Mouse (Mus musculus) adipocyte (in vitro differentiated cells): Measurements from ENCODE around the gene Gorab.

Experiments
- DNase-seq: peaks from one replicate; pipeline ENCODE4 v3.0.0-alpha.2; 2016; ENCODE audit warnings: low spot score

Gorab gene

GRCm38 (mm10) chr1:163403498-163404126, at the start of gene Gorab:
TSS of gene Gorab (minus strand) at chr1:163403669.
- DNase-seq, result peak; percentile 98

- peak; percentile 24 for DNase-seq
Measured at GRCm38 (mm10) chr1:163443832-163444231, 40.4 kb upstream of the Gorab start.

GRCm38 (mm10) chr1:163439002-163439401, 35.5 kb upstream of the Gorab start:
- no peak for DNase-seq

GRCm38 (mm10) chr1:163423467-163424014, 20.1 kb upstream of the Gorab start:
- DNase-seq, result no peak

GRCm38 (mm10) chr1:163417191-163417590, 13.7 kb upstream of the Gorab start:
- DNase-seq, result no peak

GRCm38 (mm10) chr1:163414200-163414599, 10.7 kb upstream of the Gorab start:
- DNase-seq, result no peak

- DNase-seq, result no peak
Measured at GRCm38 (mm10) chr1:163406203-163406602, 2.7 kb upstream of the Gorab start.

GRCm38 (mm10) chr1:163391321-163391720, 12.1 kb downstream of the Gorab start:
- DNase-seq, result no peak

- no peak for DNase-seq
Measured at GRCm38 (mm10) chr1:163390044-163390443, 13.4 kb downstream of the Gorab start.

GRCm38 (mm10) chr1:163386196-163386595, 17.3 kb downstream of the Gorab start:
- no peak for DNase-seq

GRCm38 (mm10) chr1:163383442-163384027, 19.9 kb downstream of the Gorab start:
- peak; percentile 37 for DNase-seq

- DNase-seq, result peak; percentile 62
Measured at GRCm38 (mm10) chr1:163382048-163382719, 21.3 kb downstream of the Gorab start.

- peak; percentile 33 for DNase-seq
Measured at GRCm38 (mm10) chr1:163380591-163380990, 22.9 kb downstream of the Gorab start.

GRCm38 (mm10) chr1:163380072-163380471, 23.4 kb downstream of the Gorab start:
- peak; percentile 86 for DNase-seq

- no peak for DNase-seq
Measured at GRCm38 (mm10) chr1:163377924-163378323, 25.5 kb downstream of the Gorab start.

- DNase-seq, result no peak
Measured at GRCm38 (mm10) chr1:163376818-163377581, 26.5 kb downstream of the Gorab start.

- no peak for DNase-seq
Measured at GRCm38 (mm10) chr1:163374455-163374854, 29.0 kb downstream of the Gorab start.

- DNase-seq, result peak; percentile 94
Measured at GRCm38 (mm10) chr1:163362202-163362601, 41.3 kb downstream of the Gorab start.

GRCm38 (mm10) chr1:163361376-163361775, 42.1 kb downstream of the Gorab start:
- DNase-seq, result peak; percentile 70

- DNase-seq, result peak; percentile 66
Measured at GRCm38 (mm10) chr1:163360796-163361195, 42.7 kb downstream of the Gorab start.

- peak; percentile 63 for DNase-seq
Measured at GRCm38 (mm10) chr1:163359521-163359920, 43.9 kb downstream of the Gorab start.

GRCm38 (mm10) chr1:163358165-163358564, 45.3 kb downstream of the Gorab start:
- DNase-seq, result peak; percentile 70
